Mouse (Mus musculus) bone marrow, adult 2 months (tissue): ENCODE results near the gene Capn5. TPM values are rescaled to one million over a fixed set of nuclear protein-coding genes. Genes with fewer than 3 reads are reported as not detected.

ENCODE experiments used
- H3K27ac ChIP-seq: fragments of 200-500 bp; 2 replicates; pipeline ENCODE4 v1.5.1; 2012; ENCODE audit warnings: low read depth, mild to moderate bottlenecking, control low read depth, inconsistent platforms, low read length; ENCODE audit not compliant: control insufficient read depth, poor library complexity, insufficient read depth
- H3K4me1 ChIP-seq: fragments of 200-500 bp; 2 replicates; pipeline ENCODE4 v1.6.1; 2011; ENCODE audit warnings: low read length; ENCODE audit not compliant: control insufficient read depth, insufficient read depth
- H3K4me3 ChIP-seq: fragments of 200-500 bp; replicated peaks from 2 replicates; pipeline ENCODE3; 2011; ENCODE audit warnings: mild to moderate bottlenecking, low read depth, low read length, control low read depth; ENCODE audit not compliant: control insufficient read depth
- CTCF ChIP-seq: fragments of 200-500 bp; IDR thresholded peaks from 2 replicates; pipeline ENCODE4 v1.5.1; 2011; ENCODE audit warnings: low read length, control low read depth; ENCODE audit not compliant: control insufficient read depth, insufficient read depth
- POLR2A ChIP-seq: fragments of 200-500 bp; IDR thresholded peaks from 2 replicates; pipeline ENCODE4 v1.6.1; 2011; ENCODE audit warnings: low read depth, mild to moderate bottlenecking, control low read depth, low read length, borderline replicate concordance; ENCODE audit not compliant: control insufficient read depth
- WGBS: fragments of 180-500 bp; shearing (Covaris S2); methylation state at CpG from one replicate; pipeline ENCODE4 v1.1.7; 2018; 5-methylcytosine and 5-hydroxymethylcytosine counted together
- polyA plus RNA-seq: library from polyadenylated mRNA; stranded (reverse); fragments of >200 nt; gene quantifications from 2 replicates; pipeline ENCODE4 v1.2.4, GENCODE M21; 2011; ENCODE audit warnings: low replicate concordance; ENCODE audit not compliant: missing spikeins, insufficient read depth, insufficient read length

The Capn5 gene
- polyA plus RNA-seq, 1 experiment = 17.2 TPM

- 69% methylated on average over 5 of the region's 5 CpGs for WGBS
- no peak for TF ChIP-seq CTCF
- no peak for TF ChIP-seq POLR2A
- H3K4me1 ChIP-seq = no peaks in the 10 kb centered on the region; the same call in 1 of the 2 replicates
- H3K27ac ChIP-seq = no peak overlapping the region
- H3K4me3 ChIP-seq = no peak overlapping the region
These were observed 20.3 kb downstream of the Capn5 start for GRCm38 (mm10) chr7:98157636-98158332.

GRCm38 (mm10) chr7:98156280-98156665 is 21.8 kb downstream of the Capn5 start:
- WGBS = 26% methylated on average over 3 of the region's 3 CpGs

GRCm38 (mm10) chr7:98155546-98156279 is 22.4 kb downstream of the Capn5 start:
- Histone ChIP-seq H3K27ac (no peak overlapping the region), H3K4me3 (no peak overlapping the region), H3K4me1 (no peaks in the 10 kb centered on the region; the same call in 1 of the 2 replicates)
- WGBS = 10% methylated on average over 8 of the region's 8 CpGs
- TF ChIP-seq POLR2A (no peak), CTCF (peak; percentile 88)

More at GRCm38 (mm10) chr7:98156280-98156665, 21.8 kb downstream of the Capn5 start:
- Histone ChIP-seq H3K4me1 (no peaks in the 10 kb centered on the region; the same call in 1 of the 2 replicates), H3K27ac (no peak overlapping the region), H3K4me3 (no peak overlapping the region)
- TF ChIP-seq CTCF (no peak), POLR2A (no peak)

- Histone ChIP-seq H3K4me1 (no peaks in the 10 kb centered on the region; the same call in 1 of the 2 replicates), H3K4me3 (no peak overlapping the region), H3K27ac (no peak overlapping the region)
- no peak for TF ChIP-seq POLR2A
- no peak for TF ChIP-seq CTCF
- WGBS = 96% methylated on average over 5 of the region's 5 CpGs
These were observed 24.2 kb downstream of the Capn5 start for GRCm38 (mm10) chr7:98153892-98154291.

- Histone ChIP-seq H3K27ac (no peak overlapping the region), H3K4me3 (no peak overlapping the region), H3K4me1 (no peaks in the 10 kb centered on the region; the same call in 1 of the 2 replicates)
- WGBS = 67% methylated on average over 3 of the region's 3 CpGs
- TF ChIP-seq CTCF (no peak), POLR2A (no peak)
These were observed 24.7 kb downstream of the Capn5 start for GRCm38 (mm10) chr7:98153345-98153744.

GRCm38 (mm10) chr7:98152400-98152799 is 25.7 kb downstream of the Capn5 start:
- TF ChIP-seq POLR2A = no peak
- TF ChIP-seq CTCF = no peak
- H3K27ac ChIP-seq = no peak overlapping the region
- no peaks in the 10 kb centered on the region; the same call in 1 of the 2 replicates for H3K4me1 ChIP-seq
- no peak overlapping the region for H3K4me3 ChIP-seq
- WGBS = 86% methylated on average over 8 of the region's 8 CpGs

- TF ChIP-seq POLR2A (no peak), CTCF (no peak)
- Histone ChIP-seq H3K27ac (no peak overlapping the region), H3K4me1 (no peaks in the 10 kb centered on the region), H3K4me3 (no peak overlapping the region)
- 90% methylated on average over 5 of the region's 5 CpGs for WGBS
These were observed 27.5 kb downstream of the Capn5 start for GRCm38 (mm10) chr7:98150525-98150924.

- no peak overlapping the region for H3K4me3 ChIP-seq
- WGBS = 89% methylated on average over 3 of the region's 3 CpGs
- H3K27ac ChIP-seq = no peak overlapping the region
- H3K4me1 ChIP-seq = no peaks in the 10 kb centered on the region
- TF ChIP-seq CTCF = no peak
- no peak for TF ChIP-seq POLR2A
These were observed 28.3 kb downstream of the Capn5 start for GRCm38 (mm10) chr7:98149802-98150201.
